Mouse (Mus musculus) hematopoietic stem cell, adult 5-6 weeks (primary cell): Measurements from ENCODE around the gene Rangap1. TPM values are rescaled to one million over a fixed set of nuclear protein-coding genes. Genes with fewer than 3 reads are reported as not detected.
A peak's percentile ranks its signal among the peaks of the same experiment; 100 is the strongest.
"Not testable (repeated sequence)": the region's sequence is repeated elsewhere in the genome, so short reads cannot be mapped to it uniquely, and the experiment has no call there.

Experiments used
- ATAC-seq, 2 experiments: fragments of 125-278 bp in 1 of 2; replicated peaks in 1 of 2; 2 replicates each; pipeline ENCODE4 v1.8.0; 2016 to 2017; ENCODE audit warnings: inconsistent platforms in 2 of 2, mild to moderate bottlenecking in 2 of 2, moderate number of reproducible peaks in 2 of 2, low read depth in 1 of 2, moderate TSS enrichment in 1 of 2; ENCODE audit not compliant: low FRiP score in 2 of 2, poor library complexity in 2 of 2, severe bottlenecking in 2 of 2, insufficient read depth in 1 of 2, low TSS enrichment in 1 of 2
- total RNA-seq: library from RNA; stranded (forward); fragments of 172-1452, 232-1000 nt; gene quantifications from 2 replicates; pipeline ENCODE4 v1.2.3, GENCODE M21; 2017

Rangap1 gene
- total RNA-seq, 1 experiment from 2014 or later: 125 TPM

DNA sequence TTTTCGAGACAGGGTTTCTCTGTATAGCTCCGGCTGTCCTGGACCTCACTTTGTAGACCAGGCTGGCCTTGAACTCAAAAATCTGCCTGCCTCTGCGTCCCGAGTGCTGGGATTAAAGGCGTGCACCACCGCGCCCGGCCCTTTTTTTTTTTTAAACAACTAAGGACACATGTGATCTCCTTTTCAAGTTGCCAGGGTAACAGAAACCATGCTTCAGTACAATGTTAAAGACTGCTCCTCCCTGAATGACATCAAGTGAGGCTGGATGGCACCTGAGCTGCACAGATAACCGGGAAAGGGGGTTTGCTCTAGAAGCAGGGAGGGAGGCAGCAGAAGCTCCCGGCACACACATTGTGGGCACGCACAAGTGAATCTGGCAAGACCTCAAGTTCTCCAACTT lies 36.3 kb downstream of the Rangap1 start:
- no peak for ATAC-seq

DNA sequence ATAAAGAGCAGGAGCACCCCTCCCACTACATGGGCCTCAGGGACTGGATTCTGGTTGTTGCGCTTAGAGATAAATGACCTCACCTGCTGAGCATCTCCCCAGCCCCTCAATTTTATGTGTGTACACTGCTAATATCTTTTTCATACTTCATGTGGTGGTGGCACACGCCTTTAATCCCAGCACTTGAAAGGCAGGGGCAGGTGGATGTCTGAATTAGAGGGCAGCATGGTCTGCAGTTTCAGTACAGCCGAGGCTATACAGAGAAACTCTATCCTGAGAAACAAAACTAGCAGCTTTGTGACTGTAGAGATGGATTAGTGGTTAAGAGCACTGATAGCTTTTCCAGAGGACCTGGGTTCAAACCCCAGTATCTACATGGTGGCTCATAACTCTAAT lies 42.2 kb downstream of the Rangap1 start:
- no peak for ATAC-seq

GRCm38 (mm10) chr15:81702306-81703093 lies 42.8 kb downstream of the Rangap1 start:
- no peak for ATAC-seq

DNA sequence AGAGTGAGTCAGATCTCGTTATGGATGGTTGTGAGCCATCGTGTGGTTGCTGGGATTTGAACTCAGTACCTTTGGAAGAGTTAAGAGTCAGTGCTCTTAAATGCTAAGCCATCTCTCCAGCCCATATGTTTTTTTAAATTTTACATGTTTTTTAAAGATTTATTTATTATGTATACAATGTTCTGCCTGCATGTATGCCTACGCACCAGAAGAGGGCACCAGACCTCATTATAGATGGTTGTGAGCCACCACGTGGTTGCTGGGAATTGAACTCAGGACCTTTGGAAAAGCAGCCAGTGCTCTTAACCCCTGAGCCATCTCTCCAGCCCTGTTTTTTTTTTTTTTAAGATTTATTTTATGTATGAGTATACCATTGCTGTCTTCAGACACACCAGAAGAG lies 44.0 kb downstream of the Rangap1 start:
- not testable (repeated sequence) for ATAC-seq

DNA sequence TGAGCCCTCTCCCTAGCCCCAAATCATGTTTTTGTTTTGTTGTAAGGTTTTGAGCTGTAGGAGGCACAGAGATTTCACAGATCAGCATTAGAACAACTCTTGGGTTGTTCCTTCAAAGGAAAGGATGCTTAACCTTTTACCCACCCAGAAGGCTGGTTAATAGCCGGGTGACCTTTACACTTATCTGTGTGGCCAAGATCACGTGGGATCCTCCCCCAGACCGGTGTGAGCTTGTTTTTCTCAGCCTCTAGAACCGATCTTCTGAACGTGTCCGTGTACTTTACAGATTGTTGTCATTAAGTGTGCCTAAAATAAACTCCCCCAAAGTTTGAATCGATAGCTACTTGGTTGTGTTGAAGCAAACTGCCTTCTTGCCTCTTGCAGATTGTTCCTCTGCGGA lies 44.7 kb downstream of the Rangap1 start:
- no peak for ATAC-seq

- no peak for ATAC-seq
Observed at GRCm38 (mm10) chr15:81700161-81700560, 45.2 kb downstream of the Rangap1 start.

DNA sequence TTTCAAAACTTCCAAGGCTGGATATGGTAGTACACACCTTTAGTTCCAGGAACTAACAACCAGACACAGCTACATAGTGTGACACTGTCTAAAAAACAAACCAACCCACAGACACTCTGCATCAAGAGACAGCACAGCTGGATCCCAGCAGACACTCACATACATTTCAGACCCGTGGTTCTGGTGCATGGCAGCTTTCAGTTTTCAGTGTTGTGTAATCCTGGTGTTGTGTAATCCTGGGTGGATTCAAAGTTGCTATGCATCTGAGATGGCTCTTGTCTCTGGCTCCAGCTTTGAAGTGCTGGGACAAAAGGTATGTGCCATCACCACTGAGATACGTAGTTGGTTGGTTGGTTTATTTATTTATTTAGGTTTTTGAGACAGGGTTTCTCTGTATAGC lies 46.8 kb downstream of the Rangap1 start:
- no peak for ATAC-seq

- no peak for ATAC-seq
Observed at GRCm38 (mm10) chr15:81697847-81698246, 47.5 kb downstream of the Rangap1 start.

DNA sequence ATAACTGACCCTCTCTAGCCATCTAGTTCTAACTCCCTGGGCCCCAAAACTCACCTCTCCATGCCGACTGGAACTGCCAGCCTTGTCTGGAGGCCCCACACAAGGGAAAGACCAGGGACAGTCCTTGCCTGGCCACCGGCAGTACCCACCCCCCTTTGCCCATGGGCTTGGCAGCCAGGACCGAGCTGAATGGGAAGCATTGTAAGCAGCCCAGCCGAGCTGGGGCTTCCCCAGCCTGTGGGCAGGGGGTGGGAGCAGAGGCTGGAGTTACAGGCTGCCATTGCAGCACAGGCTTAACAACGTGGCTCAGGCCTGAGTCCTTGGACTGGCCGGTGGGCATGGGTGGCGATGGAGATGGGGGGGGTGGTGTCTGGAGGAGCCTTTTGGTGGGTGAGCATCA lies 48.2 kb downstream of the Rangap1 start, which contains the start of gene Chadl:
Gene Chadl, minus strand, starts transcription at position 113 of the 400 bp plus-strand sequence.
- ATAC-seq: no peak

DNA sequence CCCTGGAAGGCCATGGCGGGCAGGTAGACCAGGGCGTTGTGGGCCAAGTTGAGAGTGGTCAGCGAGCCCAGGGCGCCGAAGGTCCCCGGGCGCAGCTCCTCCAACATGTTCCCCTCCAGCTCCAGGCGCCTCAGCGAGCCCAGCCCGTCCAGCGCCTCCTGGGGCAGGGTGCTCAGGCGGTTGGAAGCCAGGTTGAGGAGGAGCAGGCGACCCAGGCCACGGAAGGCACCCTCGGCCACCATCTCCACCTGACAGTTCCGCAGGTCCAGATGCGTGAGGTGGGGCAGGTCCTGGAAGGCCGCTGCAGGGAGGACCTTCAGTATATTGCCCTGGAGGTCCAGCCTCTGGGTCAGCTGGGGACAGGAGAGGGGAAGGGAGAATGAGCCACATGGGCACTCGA lies 50.4 kb downstream of the Rangap1 start:
- ATAC-seq: no peak

- peak; percentile 84 to 87 for ATAC-seq
Observed at GRCm38 (mm10) chr15:81693967-81694881, 51.1 kb downstream of the Rangap1 start.

- ATAC-seq: peak in 1 of 2 experiments; percentile 15; a peak in 1 of 4 replicates
Observed at GRCm38 (mm10) chr15:81693366-81693966, 51.9 kb downstream of the Rangap1 start.

GRCm38 (mm10) chr15:81680301-81680805 lies 65.0 kb downstream of the Rangap1 start:
- no peak for ATAC-seq

DNA sequence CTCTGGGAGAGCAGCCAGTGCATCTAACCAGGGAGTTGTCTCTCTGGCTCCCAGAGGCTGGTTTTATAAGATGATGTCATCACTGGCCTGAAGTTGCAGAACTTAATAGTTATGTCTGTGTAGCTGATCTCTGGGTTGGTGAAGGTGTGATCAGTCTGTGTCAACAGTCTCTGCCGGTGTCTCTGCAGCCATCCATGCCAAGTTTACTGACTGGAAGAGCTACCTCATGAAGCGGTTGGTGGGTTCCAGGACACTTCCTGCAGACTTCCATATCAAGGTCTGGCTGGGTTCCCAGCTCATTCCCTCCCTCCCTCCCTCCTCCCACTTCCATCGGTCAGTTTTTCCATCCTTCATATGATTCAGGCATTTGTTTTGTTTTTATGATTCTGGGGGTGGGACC lies 68.7 kb downstream of the Rangap1 start:
- ATAC-seq: no peak

DNA sequence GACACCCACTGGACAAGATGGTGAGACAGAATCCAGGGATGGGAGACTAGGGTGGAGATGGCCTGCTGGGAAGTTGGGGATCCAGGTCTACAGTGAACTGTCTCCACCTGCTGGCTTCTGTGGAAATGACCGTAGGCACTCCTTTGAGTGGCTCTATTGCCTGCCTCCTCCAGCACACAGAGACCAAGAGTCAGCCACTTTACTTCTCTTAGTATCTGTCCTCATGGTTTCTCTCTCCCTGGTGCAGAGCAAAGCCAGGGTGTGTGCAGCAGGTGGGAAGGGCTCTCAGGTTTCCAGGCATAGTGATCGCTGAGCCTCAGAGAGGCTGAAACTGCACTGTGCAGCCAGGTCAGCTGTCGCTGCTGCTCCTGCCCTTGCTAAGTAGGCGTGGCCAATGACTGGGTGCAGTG lies 75.1 kb downstream of the Rangap1 start:
- 0 out of 4 replicates have a peak, but pooled peaks of 1 of the 2 experiments have one; percentile 42 for ATAC-seq

GRCm38 (mm10) chr15:81666957-81667356 lies 78.4 kb downstream of the Rangap1 start:
- no peak for ATAC-seq

DNA sequence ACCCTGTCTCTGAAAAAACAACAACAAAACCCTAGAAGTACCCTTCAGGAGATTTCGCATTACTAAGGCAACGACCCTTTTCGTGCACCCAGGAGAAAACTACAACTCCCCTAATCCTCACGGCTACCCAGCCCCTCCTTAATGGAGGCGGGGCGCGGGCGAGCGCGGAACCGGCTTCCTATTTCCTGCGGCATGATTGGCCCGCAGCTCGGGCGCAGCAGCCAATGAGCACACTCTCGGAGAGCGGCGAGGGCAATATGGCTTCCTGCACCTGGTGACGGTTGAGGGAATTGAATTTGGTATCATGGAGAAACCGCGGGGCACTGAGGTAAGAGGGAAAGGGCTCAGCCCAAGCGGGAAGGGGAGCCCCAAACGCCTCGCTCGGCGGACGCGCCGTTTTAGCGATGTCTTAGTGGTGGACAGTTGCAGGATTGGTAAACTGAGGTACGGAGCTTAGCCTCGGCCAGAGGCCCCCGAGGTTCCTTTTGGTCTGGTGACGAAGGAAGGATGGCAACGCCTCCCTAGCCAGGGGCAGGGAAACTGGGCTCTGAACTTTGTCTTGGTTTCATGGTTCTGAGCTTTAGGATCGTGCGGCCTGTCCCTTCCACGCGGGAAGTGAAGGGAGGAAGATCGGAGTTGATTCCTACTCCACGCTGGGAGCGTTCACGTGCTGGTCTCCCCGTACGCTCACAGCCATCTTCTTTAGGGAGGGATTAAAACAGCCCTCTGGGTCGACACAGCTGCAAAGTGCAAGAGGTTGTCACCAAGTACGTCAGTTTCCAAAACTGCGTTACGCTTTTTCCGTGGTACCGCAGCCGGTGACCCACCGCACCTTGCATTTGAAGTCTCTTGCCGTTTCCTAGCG lies 81.4 kb downstream of the Rangap1 start, which contains the start of gene L3mbtl2:
Gene L3mbtl2, plus strand, starts transcription at position 193 of the 865 bp plus-strand sequence.
- ATAC-seq: peak; percentile 98 to 99
